Mouse (Mus musculus) left cerebral cortex, adult 2 months (tissue): ENCODE measurements around the gene Smoc2. TPM values are rescaled to one million over a fixed set of nuclear protein-coding genes. Genes with fewer than 3 reads are reported as not detected.

Source experiments
- DNase-seq, 2 experiments: peaks; one replicate each; pipeline ENCODE4 v3.0.0; 2021 to 2022; ENCODE audit warnings: low spot score in 2 of 2, mixed read lengths in 1 of 2; ENCODE audit errors: extremely low spot score in 1 of 2
- H3K27ac ChIP-seq: fragments of 200-600 bp; 2 replicates; pipeline ENCODE4 v1.8.1; 2022
- H3K4me3 ChIP-seq: fragments of 200-600 bp; 2 replicates; pipeline ENCODE4 v1.8.1; 2022
- CTCF ChIP-seq: fragments of 200-600 bp; IDR thresholded peaks from 2 replicates; pipeline ENCODE4 v1.8.1; 2022; ENCODE audit warnings: antibody characterized with exemption, mild to moderate bottlenecking, moderate library complexity
- intact Hi-C: fragments of 180-260 bp; cut with DNase I; formaldehyde crosslinking; loops from one replicate; pipeline ENCODE4 v1.15.1; 2025
- total RNA-seq, 2 experiments: library from RNA; stranded (reverse); gene quantifications; 2 replicates each; pipeline ENCODE4 v1.2.3; 2021

The Smoc2 gene
- total RNA-seq, 2 experiments from 2014 or later: 13.2 to 13.7 TPM

DNA sequence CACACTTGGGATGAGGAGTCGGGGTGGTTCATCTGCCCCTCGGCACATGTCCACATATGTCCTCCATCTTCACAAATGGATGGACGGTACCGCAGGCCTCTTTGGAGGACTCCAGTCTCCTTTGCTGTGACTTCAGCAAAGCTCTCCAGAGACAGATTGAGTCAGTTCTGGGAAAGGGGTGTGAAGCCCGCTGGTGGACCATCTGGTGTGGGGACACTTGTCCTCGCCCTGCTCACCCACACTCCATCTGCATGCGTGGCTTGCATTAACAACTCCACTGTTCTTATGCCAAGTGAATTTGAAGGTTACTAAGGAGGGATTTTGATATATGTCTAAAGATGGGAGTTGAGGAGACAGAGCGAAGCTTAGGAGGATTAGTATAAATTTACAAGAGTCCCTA is 31.4 kb upstream of the Smoc2 start:
- no peak for TF ChIP-seq CTCF
- intact Hi-C loops: loop anchor here (2.0 kb wide), 3 partner anchors 45 to 123 kb away; no protein-coding TSS in a partner anchor
- peak; percentile 60 to 83 for DNase-seq
- Histone ChIP-seq H3K27ac (peak overlapping the region; percentile 82), H3K4me3 (no peak overlapping the region)

- Histone ChIP-seq H3K27ac (no peak overlapping the region), H3K4me3 (no peak overlapping the region)
- intact Hi-C loops: loop anchor here (2.0 kb wide), 3 partner anchors 47 to 121 kb away; no protein-coding TSS in a partner anchor
- no peak for DNase-seq
- TF ChIP-seq CTCF: no peak
Measured at GRCm38 (mm10) chr17:14249595-14249994, 29.7 kb upstream of the Smoc2 start.

GRCm38 (mm10) chr17:14250401-14250800 is 28.9 kb upstream of the Smoc2 start:
- DNase-seq: no peak
- no peak overlapping the region for H3K27ac ChIP-seq
- H3K4me3 ChIP-seq: no peak overlapping the region
- no peak for TF ChIP-seq CTCF
- intact Hi-C loops: no loop called here

- DNase-seq: no peak
- no peak overlapping the region for H3K27ac ChIP-seq
- H3K4me3 ChIP-seq: no peak overlapping the region
- TF ChIP-seq CTCF: no peak
- intact Hi-C loops: no loop called here
Measured at GRCm38 (mm10) chr17:14252456-14252855, 26.9 kb upstream of the Smoc2 start.

GRCm38 (mm10) chr17:14254616-14255015 is 24.7 kb upstream of the Smoc2 start:
- no peak for TF ChIP-seq CTCF
- no peak for DNase-seq
- no peak overlapping the region for H3K27ac ChIP-seq
- no peak overlapping the region for H3K4me3 ChIP-seq
- intact Hi-C loops: no loop called here

GRCm38 (mm10) chr17:14257799-14258520 is 21.3 kb upstream of the Smoc2 start:
- DNase-seq: no peak
- Histone ChIP-seq H3K27ac (no peak overlapping the region), H3K4me3 (no peak overlapping the region)
- intact Hi-C loops: no loop called here
- no peak for TF ChIP-seq CTCF

- intact Hi-C loops: no loop called here
- DNase-seq: no peak
- no peak for TF ChIP-seq CTCF
- Histone ChIP-seq H3K4me3 (no peak overlapping the region), H3K27ac (no peak overlapping the region)
Measured at GRCm38 (mm10) chr17:14258906-14259305, 20.4 kb upstream of the Smoc2 start.

DNA sequence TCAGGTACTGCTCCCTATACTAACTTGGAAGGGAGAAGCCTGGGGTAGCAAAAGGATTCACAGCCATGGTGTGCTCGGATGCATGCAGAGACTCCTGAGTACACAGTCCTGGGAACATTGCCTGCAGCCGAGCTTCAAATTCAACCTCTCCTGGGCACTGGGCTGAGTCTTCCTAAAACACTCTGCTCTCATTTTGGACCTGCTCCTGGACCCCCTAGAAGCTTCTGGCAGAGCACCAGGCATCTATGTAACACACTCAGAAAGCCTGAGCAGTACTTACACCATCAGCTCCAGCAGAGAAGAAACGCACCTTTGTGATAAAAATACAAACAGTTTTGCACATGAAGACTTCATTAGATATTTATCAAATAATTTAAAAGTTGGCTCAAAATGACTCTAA is 18.3 kb upstream of the Smoc2 start:
- no peak overlapping the region for H3K4me3 ChIP-seq
- no peak overlapping the region for H3K27ac ChIP-seq
- no peak for DNase-seq
- intact Hi-C loops: no loop called here
- no peak for TF ChIP-seq CTCF

GRCm38 (mm10) chr17:14262217-14262616 is 17.1 kb upstream of the Smoc2 start:
- intact Hi-C loops: no loop called here
- no peak for TF ChIP-seq CTCF
- Histone ChIP-seq H3K4me3 (no peak overlapping the region), H3K27ac (no peak overlapping the region)
- DNase-seq: no peak

DNA sequence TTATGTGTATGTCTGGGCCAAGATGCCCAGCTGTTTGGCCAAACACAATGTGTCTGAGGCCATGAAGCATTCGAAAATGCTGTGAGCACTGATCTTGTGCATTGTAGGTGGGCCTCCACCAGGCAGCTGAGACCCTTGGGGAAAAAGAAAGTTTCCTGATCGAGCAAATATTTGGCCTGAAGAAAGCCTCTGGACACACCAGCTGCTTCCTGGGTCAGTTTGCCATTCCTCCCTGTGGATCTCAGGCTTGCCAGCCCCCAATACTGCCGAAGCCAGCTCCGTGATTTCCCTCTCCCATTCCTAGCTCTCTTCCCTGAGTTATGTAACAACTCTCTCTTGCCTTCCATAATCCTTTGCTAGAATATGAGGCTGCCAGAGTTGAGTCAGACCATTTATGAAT is 11.3 kb upstream of the Smoc2 start:
- Histone ChIP-seq H3K27ac (no peak overlapping the region), H3K4me3 (no peak overlapping the region)
- TF ChIP-seq CTCF: no peak
- intact Hi-C loops: no loop called here
- no peak for DNase-seq

DNA sequence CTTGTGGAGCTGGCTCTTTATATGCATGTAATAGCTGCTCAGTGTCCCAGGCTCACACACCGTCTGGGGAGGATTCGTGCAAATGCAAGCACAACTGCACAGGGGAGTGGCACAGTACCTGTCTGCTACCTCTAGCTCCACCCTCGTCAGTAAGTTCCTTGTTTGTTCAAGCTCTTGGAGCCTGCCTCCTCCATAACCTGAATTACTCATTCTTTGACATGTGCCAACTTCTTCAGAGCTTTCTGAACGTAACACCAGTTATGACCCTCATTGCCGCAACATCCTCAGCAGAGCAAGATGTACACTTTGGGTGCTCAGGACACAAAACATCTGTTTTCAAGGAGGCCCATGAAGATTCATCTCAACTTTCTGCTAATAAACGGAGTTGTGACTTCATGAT is 5.9 kb upstream of the Smoc2 start:
- Histone ChIP-seq H3K27ac (no peak overlapping the region), H3K4me3 (no peak overlapping the region)
- DNase-seq: no peak
- intact Hi-C loops: no loop called here
- TF ChIP-seq CTCF: no peak

- TF ChIP-seq CTCF: no peak
- Histone ChIP-seq H3K27ac (no peak overlapping the region), H3K4me3 (no peak overlapping the region)
- DNase-seq: no peak
- intact Hi-C loops: no loop called here
Measured at GRCm38 (mm10) chr17:14277310-14277709, 2.0 kb upstream of the Smoc2 start.

GRCm38 (mm10) chr17:14279966-14280300 is 627 bp downstream of the Smoc2 start:
- H3K4me3 ChIP-seq: peak overlapping the region; percentile 53
- H3K27ac ChIP-seq: no peak overlapping the region
- intact Hi-C loops: no loop called here
- TF ChIP-seq CTCF: no peak
- no peak for DNase-seq
